19 mouse cellular contexts compared by ENCODE assay signal in genomic region chr9:86873681-86874080, GRCm38 (mm10). TPM values are rescaled to one million over a fixed set of nuclear protein-coding genes. Genes with fewer than 3 reads are reported as not detected.
DNase-seq lines count a peak whose midpoint lies in the region; ATAC-seq lines count a peak whose summit lies in the region.
"Had no signal": no experiment of that assay in that cellular context is flagged by ENCODE, and none has a peak within 500 bp of the region (broad histone marks: within the 10 kb centered on the region; RNA-seq: fewer than 3 reads in every experiment).

No protein-coding gene starts in this region.

- WGBS in midbrain, embryonic 16.5 days, result 92% methylated on average over 4 of the region's 4 CpGs

- H3K36me3 ChIP-seq in midbrain, embryonic 16.5 days (ENCODE audit: control insufficient read depth, insufficient read depth, low read length), result peaks cover 5% of the 10 kb centered on the region
- H3K36me3 ChIP-seq: embryonic facial prominence, embryonic 10.5 days; embryonic facial prominence, embryonic 12.5 days; forebrain, embryonic 15.5 days had no signal

- no peaks in the 10 kb centered on the region for H3K27me3 ChIP-seq in midbrain, embryonic 16.5 days (ENCODE audit: control insufficient read depth, insufficient read depth, low read depth, low read length)
- H3K27me3 ChIP-seq: forebrain, embryonic 15.5 days had no signal

- ATAC-seq in midbrain, embryonic 16.5 days, result no peak
- ATAC-seq: forebrain, embryonic 13.5 days; forebrain, embryonic 15.5 days; forebrain, postnatal 0 days had no signal

- H3K4me1 ChIP-seq in midbrain, embryonic 16.5 days (ENCODE audit: control insufficient read depth, insufficient read depth, low read length), result peaks cover 25% of the 10 kb centered on the region
- H3K4me1 ChIP-seq: embryonic facial prominence, embryonic 10.5 days; embryonic facial prominence, embryonic 12.5 days had no signal

- no peak overlapping the region for H3K27ac ChIP-seq in midbrain, embryonic 16.5 days (ENCODE audit: low read length)
- H3K27ac ChIP-seq: embryonic facial prominence, embryonic 10.5 days; embryonic facial prominence, embryonic 12.5 days; forebrain, embryonic 13.5 days; forebrain, embryonic 15.5 days had no signal

- no peak overlapping the region for H3K9ac ChIP-seq in midbrain, embryonic 16.5 days (ENCODE audit: low read depth, low read length)
- H3K9ac ChIP-seq: embryonic facial prominence, embryonic 12.5 days; forebrain, embryonic 13.5 days; forebrain, embryonic 15.5 days; forebrain, postnatal 0 days had no signal

- no peak overlapping the region for H3K4me2 ChIP-seq in midbrain, embryonic 16.5 days (ENCODE audit: low read length)
- H3K4me2 ChIP-seq: embryonic facial prominence, embryonic 12.5 days; forebrain, embryonic 13.5 days; forebrain, embryonic 15.5 days had no signal

- DNase-seq in adrenal gland, adult 2 months, result peak; percentile 76
- DNase-seq in adrenal gland, adult 18-20 months (ENCODE audit: low spot score in 2 of 2), result no peak
- DNase-seq in adrenal gland, postnatal 10 days, result peak; percentile 47
- DNase-seq in adrenal gland, postnatal 25 days, result peak; percentile 20
- DNase-seq in gastrocnemius, postnatal 4 days (ENCODE audit: low spot score in 2 of 2), result no peak
- DNase-seq in testis, postnatal 10 days (ENCODE audit: low spot score), result no peak
- DNase-seq: cerebellum, adult 11-12 months; cerebellum, adult 2 months; cerebellum, adult 9-10 months; cerebellum, postnatal 10 days; cerebellum, postnatal 25 days; forebrain, postnatal 0 days had no signal

- no peak overlapping the region for H3K4me3 ChIP-seq in midbrain, embryonic 16.5 days (ENCODE audit: low read depth, low read length)
- H3K4me3 ChIP-seq: embryonic facial prominence, embryonic 10.5 days; embryonic facial prominence, embryonic 12.5 days; forebrain, embryonic 13.5 days; forebrain, embryonic 15.5 days had no signal

- no peaks in the 10 kb centered on the region for H3K9me3 ChIP-seq in midbrain, embryonic 16.5 days (replicated peaks; ENCODE audit: control insufficient read depth, low read length, poor library complexity, severe bottlenecking)
- H3K9me3 ChIP-seq: embryonic facial prominence, embryonic 10.5 days; embryonic facial prominence, embryonic 12.5 days; forebrain, embryonic 13.5 days; forebrain, embryonic 15.5 days had no signal

RNA-seq across cellular contexts. Expression of gene Snap91, which starts 6.8 kb away (rescaled TPM):
- total RNA-seq in adrenal gland, adult 2 months (2021), result 10 to 100 TPM; 20.1 to 68.1 TPM
- polyA plus RNA-seq in adrenal gland, adult 2 months (2012; rRNA removed), result 14.8 and 17.1 TPM in 2 replicates
- total RNA-seq in adrenal gland, adult 18-20 months (2021), result 10 to 100 TPM; 25.6 to 38.2 TPM
- total RNA-seq in adrenal gland, postnatal 10 days (2021), result 10 to 100 TPM; 21.7 to 22.0 TPM
- total RNA-seq in adrenal gland, postnatal 25 days (2021), result 34.4 and 38.5 TPM in 2 replicates
- polyA plus RNA-seq in midbrain, embryonic 16.5 days (2015; fragmentation: Nextera tagmentation; extraction: Ambion mirVana), result 184 and 192 TPM in 2 replicates
- total RNA-seq in gastrocnemius, postnatal 4 days (2021), result 1 to 10 TPM; 1.9 to 2.2 TPM
- total RNA-seq: MEL had no signal
- polyA plus RNA-seq: C2C12 had no signal

Comparison
In these comparisons a context has a peak if more than half of its experiments do, and no peak if none do; other contexts are left out.
1. DNase-seq: peak in adrenal gland, adult 2 months (single experiment), adrenal gland, postnatal 10 days (single experiment) and adrenal gland, postnatal 25 days (single experiment); none in adrenal gland, adult 18-20 months (0 of 2), gastrocnemius, postnatal 4 days (0 of 2) and testis, postnatal 10 days (single experiment).
2. RNA of gene Snap91, which starts 6.8 kb away (total RNA-seq): 20.1 to 68.1 TPM in adrenal gland, adult 2 months, 34.4 to 38.5 TPM in adrenal gland, postnatal 25 days, 25.6 to 38.2 TPM in adrenal gland, adult 18-20 months and 21.7 to 22.0 TPM in adrenal gland, postnatal 10 days; 1.9 to 2.2 TPM in gastrocnemius, postnatal 4 days; every median in the first group is over 4 times any median in the second.